Mouse (Mus musculus) liver, postnatal 0 days (tissue): ENCODE results near the gene Tpgs1. TPM values are rescaled to one million over a fixed set of nuclear protein-coding genes. Genes with fewer than 3 reads are reported as not detected.
A peak's percentile ranks its signal among the peaks of the same experiment; 100 is the strongest.

ENCODE experiments used
- ATAC-seq: fragments of 200-750 bp; cut with Nextera tagmentation; 2 replicates; pipeline ENCODE4 v1.8.0; 2017; ENCODE audit warnings: mild to moderate bottlenecking, moderate library complexity
- DNase-seq: peaks from one replicate; pipeline ENCODE4 v3.0.0-alpha.2; 2016
- H3K27ac ChIP-seq: fragments of 300-500 bp; sonication (generic); 2 replicates; pipeline ENCODE4 v1.5.1; 2014; ENCODE audit warnings: antibody characterized with exemption, moderate library complexity, mild to moderate bottlenecking, low read depth
- H3K27me3 ChIP-seq: fragments of 300-500 bp; sonication (generic); 2 replicates; pipeline ENCODE4 v1.6.1; 2014; ENCODE audit warnings: low read length, control low read depth, mixed read lengths; ENCODE audit not compliant: insufficient read depth
- H3K36me3 ChIP-seq: fragments of 300-500 bp; sonication (generic); replicated peaks from 2 replicates; pipeline ENCODE4 v1.6.1; 2014; ENCODE audit warnings: mild to moderate bottlenecking, control low read depth, low read length, moderate library complexity, mixed read lengths; ENCODE audit not compliant: insufficient read depth
- H3K4me1 ChIP-seq: fragments of 300-500 bp; sonication (generic); 2 replicates; pipeline ENCODE4 v1.6.1; 2014; ENCODE audit warnings: antibody characterized with exemption, mild to moderate bottlenecking, control low read depth; ENCODE audit not compliant: insufficient read depth
- H3K4me2 ChIP-seq: fragments of 300-500 bp; sonication (generic); 2 replicates; pipeline ENCODE4 v1.6.1; 2014; ENCODE audit warnings: low read depth, mild to moderate bottlenecking, low read length, moderate library complexity, mixed read lengths
- H3K4me3 ChIP-seq: fragments of 300-500 bp; sonication (generic); 2 replicates; pipeline ENCODE4 v1.5.1; 2014; ENCODE audit warnings: low read depth, low read length
- H3K9ac ChIP-seq: fragments of 300-500 bp; sonication (generic); replicated peaks from 2 replicates; pipeline ENCODE4 v1.6.1; 2014; ENCODE audit warnings: mild to moderate bottlenecking, moderate library complexity
- H3K9me3 ChIP-seq: fragments of 300-500 bp; sonication (generic); 2 replicates; pipeline ENCODE4 v1.6.1; 2016; ENCODE audit warnings: mild to moderate bottlenecking, control low read depth, low read length, mixed read lengths
- CTCF ChIP-seq: sonication (generic); IDR thresholded peaks from 2 replicates; pipeline ENCODE4 v1.5.1; 2016; ENCODE audit warnings: antibody characterized with exemption, low read depth
- EP300 ChIP-seq: IDR thresholded peaks from 2 replicates; pipeline ENCODE4 v1.6.1; 2016; ENCODE audit warnings: antibody characterized with exemption, low read depth, mild to moderate bottlenecking
- WGBS: fragments of 180-500 bp; shearing (Covaris S2); extraction: QIAGEN DNeasy Blood & Tissue Kit; methylation state at CpG from one replicate; pipeline ENCODE4 v1.1.7; 2014; ENCODE audit not compliant: insufficient replicate concordance; 5-methylcytosine and 5-hydroxymethylcytosine counted together
- polyA plus RNA-seq: library from polyadenylated mRNA; unstranded; fragments of >200 nt; fragmentation: Nextera tagmentation; extraction: Ambion mirVana; gene quantifications from 2 replicates; pipeline ENCODE4 v1.2.1, GENCODE M21; 2015

Tpgs1 gene
- polyA plus RNA-seq, 1 experiment from 2014 or later = 24.9 TPM

- DNase-seq (no peak), ATAC-seq (no peak)
- Histone ChIP-seq H3K4me3 (no peak overlapping the region), H3K36me3 (0 out of 2 replicates have a peak, but pooled peaks cover 2% of the 10 kb centered on the region), H3K27ac (no peak overlapping the region), H3K9ac (no peak overlapping the region), H3K4me2 (no peak overlapping the region), H3K4me1 (peaks cover 13% of the 10 kb centered on the region), H3K27me3 (no peaks in the 10 kb centered on the region), H3K9me3 (no peaks in the 10 kb centered on the region)
- 71% methylated on average over 6 of the region's 6 CpGs for WGBS
- no peak for TF ChIP-seq CTCF
Observed at GRCm38 (mm10) chr10:79671396-79672087, 2.4 kb downstream of the Tpgs1 start.

DNA sequence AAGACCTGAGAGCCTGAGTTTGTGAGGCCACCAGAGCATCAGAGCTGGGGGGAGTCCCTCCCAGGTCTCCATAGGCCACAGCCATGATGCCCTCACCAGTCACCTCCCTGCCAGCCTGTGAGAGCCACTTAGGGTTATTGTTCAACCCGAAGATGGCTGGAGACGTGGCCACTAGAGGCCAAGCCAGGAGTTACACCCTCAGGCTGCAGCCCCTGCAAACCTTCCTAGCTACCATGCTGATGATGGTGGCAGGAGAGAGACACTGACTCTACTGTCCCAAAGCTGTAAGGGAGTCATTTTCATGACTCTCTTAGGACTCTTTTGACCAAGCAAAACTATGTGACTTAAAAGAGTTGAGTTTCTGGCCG, 2.9 kb downstream of the Tpgs1 start:
- Histone ChIP-seq H3K4me1 (peaks cover 13% of the 10 kb centered on the region), H3K4me3 (no peak overlapping the region), H3K9me3 (no peaks in the 10 kb centered on the region), H3K36me3 (0 out of 2 replicates have a peak, but pooled peaks cover 2% of the 10 kb centered on the region), H3K9ac (no peak overlapping the region), H3K4me2 (no peak overlapping the region), H3K27ac (no peak overlapping the region), H3K27me3 (no peaks in the 10 kb centered on the region)
- no peak for DNase-seq
- TF ChIP-seq CTCF = peak; percentile 21; the same call in 1 of the 2 replicates
- TF ChIP-seq EP300 = no peak
- WGBS = 60% methylated on average over 3 of the region's 3 CpGs
- no peak for ATAC-seq

DNA sequence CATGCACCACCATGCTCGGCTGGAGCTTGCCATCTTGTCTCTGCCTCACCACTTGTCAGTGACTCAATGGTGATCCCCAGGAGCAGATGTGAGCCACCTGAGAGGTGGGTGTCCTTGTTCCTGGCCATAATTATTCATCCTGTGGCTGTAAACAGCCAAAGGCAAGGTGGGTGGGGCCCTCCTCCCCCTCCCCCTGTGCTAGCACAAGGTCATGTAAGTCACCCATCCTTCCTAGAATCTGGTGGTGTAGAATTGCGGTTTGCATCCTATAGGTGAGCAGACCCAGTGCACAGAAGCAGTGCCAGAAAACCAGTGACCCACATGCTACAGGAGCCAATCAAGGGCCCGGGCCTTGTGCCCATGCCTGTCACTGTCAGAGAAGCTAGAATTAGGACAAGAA, 3.9 kb downstream of the Tpgs1 start:
- TF ChIP-seq EP300 (no peak), CTCF (no peak)
- WGBS = 83% methylated on average over 3 of the region's 3 CpGs

GRCm38 (mm10) chr10:79675346-79676035, 6.3 kb downstream of the Tpgs1 start:
- Histone ChIP-seq H3K36me3 (0 out of 2 replicates have a peak, but pooled peaks cover 2% of the 10 kb centered on the region), H3K27ac (no peak overlapping the region), H3K27me3 (no peaks in the 10 kb centered on the region), H3K9me3 (no peaks in the 10 kb centered on the region), H3K9ac (no peak overlapping the region), H3K4me1 (peaks cover 8% of the 10 kb centered on the region), H3K4me3 (no peak overlapping the region), H3K4me2 (no peak overlapping the region)
- no peak for ATAC-seq
- WGBS = 78% methylated on average over 44 of the region's 44 CpGs
- TF ChIP-seq EP300 (no peak), CTCF (no peak)
- DNase-seq = no peak

More for the DNA sequence above, 3.9 kb downstream of the Tpgs1 start:
- DNase-seq = no peak
- no peak overlapping the region for H3K27ac ChIP-seq
- no peak overlapping the region for H3K4me2 ChIP-seq
- ATAC-seq = no peak
- no peak overlapping the region for H3K4me3 ChIP-seq
- H3K9me3 ChIP-seq = no peaks in the 10 kb centered on the region
- no peak overlapping the region for H3K9ac ChIP-seq
- H3K4me1 ChIP-seq = peaks cover 13% of the 10 kb centered on the region
- 0 out of 2 replicates have a peak, but pooled peaks cover 2% of the 10 kb centered on the region for H3K36me3 ChIP-seq
- H3K27me3 ChIP-seq = no peaks in the 10 kb centered on the region

GRCm38 (mm10) chr10:79680606-79681495, 11.7 kb downstream of the Tpgs1 start:
- Histone ChIP-seq H3K9ac (peak overlapping the region; percentile 91), H3K27me3 (no peaks in the 10 kb centered on the region), H3K4me1 (peaks cover 32% of the 10 kb centered on the region), H3K27ac (peak overlapping the region; percentile 97), H3K4me2 (peak overlapping the region; percentile 85), H3K9me3 (no peaks in the 10 kb centered on the region), H3K36me3 (peaks cover 15% of the 10 kb centered on the region), H3K4me3 (peak overlapping the region; percentile 88)
- TF ChIP-seq EP300 = no peak
- no peak for TF ChIP-seq CTCF
- DNase-seq = peak; percentile 45
- ATAC-seq = peak; percentile 13
- 26% methylated on average over 11 of the region's 11 CpGs for WGBS
